Mouse (Mus musculus) thymus, postnatal 36 days (tissue): ENCODE measurements around the gene Dlgap1.

Experiments used
- DNase-seq, 2 experiments: peaks; one replicate each; pipeline ENCODE4 v3.0.0; 2022; ENCODE audit warnings: mixed read lengths in 2 of 2

The Dlgap1 gene

GRCm38 (mm10) chr17:70850233-70850995 is 881.5 kb downstream of the Dlgap1 start:
- DNase-seq: peak; percentile 68 to 73

DNA sequence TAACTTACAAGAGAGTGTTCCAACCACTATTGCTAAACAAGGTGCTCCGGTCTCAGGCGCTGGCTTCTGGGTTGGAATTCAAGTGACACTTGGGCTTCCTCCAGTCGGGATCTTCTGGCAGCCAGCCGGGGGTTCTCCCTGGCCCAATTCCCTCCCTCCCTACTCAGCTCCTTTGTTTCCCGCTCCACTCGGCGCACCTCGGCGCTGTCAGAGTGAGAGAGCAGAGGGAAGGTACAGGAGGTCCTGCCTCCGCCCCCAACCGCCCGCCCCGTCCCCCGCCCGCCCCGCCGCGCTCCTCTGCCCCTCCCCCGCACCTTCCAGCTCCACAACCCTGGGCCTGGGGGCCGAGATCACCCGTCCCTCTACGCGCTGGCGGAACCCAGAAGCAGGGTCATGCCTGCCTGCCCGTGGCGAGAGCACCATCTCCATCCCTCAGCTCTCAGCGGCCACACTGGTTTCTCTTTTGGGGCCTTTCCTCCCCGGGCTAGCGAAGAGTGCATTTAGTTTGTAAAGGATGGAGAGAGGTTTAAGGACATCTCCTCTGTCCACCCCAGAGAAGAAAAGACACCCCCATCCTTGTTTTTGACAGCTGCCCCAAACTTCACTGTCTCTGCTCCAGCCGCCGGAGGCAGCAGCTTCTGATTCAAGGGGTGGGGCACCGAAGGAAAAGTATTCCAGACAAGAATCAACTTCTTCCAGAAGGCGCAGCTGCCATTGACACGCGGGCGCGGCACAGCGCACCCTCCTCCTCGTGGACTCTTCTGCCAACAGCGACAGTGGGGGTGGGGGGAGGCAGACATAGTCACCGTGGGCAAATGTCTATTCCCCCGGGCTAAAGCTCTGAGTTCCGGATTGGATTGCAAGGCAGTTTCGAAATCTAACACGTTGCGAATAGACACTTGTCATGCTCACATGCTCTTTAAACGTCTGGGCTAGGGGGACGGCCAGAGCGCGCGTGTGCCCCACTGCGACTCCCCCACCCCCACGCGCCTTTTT is 882.4 kb downstream of the Dlgap1 start:
- DNase-seq: peak; percentile 51 to 76

DNA sequence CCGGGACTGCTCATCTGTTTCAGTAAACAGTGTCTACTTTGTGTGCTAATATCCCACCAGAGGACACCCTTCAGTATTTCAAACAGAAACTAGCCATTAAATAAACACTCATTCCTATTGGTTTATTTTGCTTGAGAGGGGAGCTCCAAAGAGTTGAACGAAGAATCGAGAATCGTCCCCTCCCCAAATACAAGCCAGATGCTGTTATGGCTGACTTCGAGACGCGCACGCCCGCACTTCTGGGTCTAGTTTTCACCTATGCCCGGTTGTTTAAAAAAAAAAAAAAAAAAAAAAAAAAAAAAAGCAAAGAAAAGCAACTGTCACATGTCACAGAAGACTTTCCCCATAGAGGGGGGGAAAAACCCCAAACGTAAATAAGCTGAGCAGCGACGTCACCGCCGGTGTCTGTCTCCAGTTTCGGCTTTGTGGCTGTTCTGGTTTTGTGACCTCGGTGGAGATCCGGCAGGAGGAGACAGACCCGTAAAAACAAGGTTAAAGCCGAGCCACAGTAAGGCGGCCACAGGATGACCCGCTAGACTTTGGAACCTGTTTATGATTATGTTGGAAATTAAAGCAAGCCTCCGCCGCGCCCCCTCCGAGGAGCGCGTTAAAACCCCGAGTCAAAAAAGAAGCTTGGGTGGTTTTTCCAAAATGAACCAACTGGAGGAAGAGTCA is 883.3 kb downstream of the Dlgap1 start:
- DNase-seq: peak; percentile 63 to 67

GRCm38 (mm10) chr17:70852686-70853386 is 884.0 kb downstream of the Dlgap1 start:
- peak; percentile 63 to 77 for DNase-seq

GRCm38 (mm10) chr17:70853436-70853905 is 884.6 kb downstream of the Dlgap1 start, which contains the start of gene Tgif1:
Gene Tgif1 (minus strand): TSS chr17:70853546.
- DNase-seq: peak; percentile 54 to 55

GRCm38 (mm10) chr17:70854021-70854420 is 885.1 kb downstream of the Dlgap1 start:
- DNase-seq: no peak

- no peak for DNase-seq
Observed at GRCm38 (mm10) chr17:70856871-70857415, 888.1 kb downstream of the Dlgap1 start.

DNA sequence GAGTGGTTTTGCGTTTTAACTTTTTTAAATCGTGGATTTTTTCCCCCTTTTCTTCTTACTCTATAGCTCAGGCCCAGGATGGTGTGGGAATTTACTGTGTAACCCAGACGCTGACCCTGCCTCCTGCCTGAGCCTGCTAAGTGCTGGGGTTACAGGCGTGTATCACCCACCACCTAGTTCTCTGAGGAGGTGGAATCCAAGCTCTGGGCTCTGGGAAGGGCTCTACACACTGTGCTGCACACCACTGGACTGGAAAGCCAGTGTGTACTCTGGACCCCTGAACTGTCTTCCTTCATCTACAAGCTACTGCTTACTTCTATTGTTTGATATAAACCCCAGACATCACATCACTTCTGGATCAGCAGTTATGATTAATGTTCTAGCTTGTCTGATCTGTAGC is 889.9 kb downstream of the Dlgap1 start:
- DNase-seq: no peak

- DNase-seq: no peak
Observed at GRCm38 (mm10) chr17:70864117-70864516, 895.2 kb downstream of the Dlgap1 start.

- no peak for DNase-seq
Observed at GRCm38 (mm10) chr17:70864645-70865044, 895.8 kb downstream of the Dlgap1 start.

- no peak for DNase-seq
Observed at GRCm38 (mm10) chr17:70865060-70865604, 896.3 kb downstream of the Dlgap1 start.

- no peak for DNase-seq
Observed at GRCm38 (mm10) chr17:70866029-70866428, 897.2 kb downstream of the Dlgap1 start.

- DNase-seq: no peak
Observed at GRCm38 (mm10) chr17:70866538-70867114, 897.8 kb downstream of the Dlgap1 start.

DNA sequence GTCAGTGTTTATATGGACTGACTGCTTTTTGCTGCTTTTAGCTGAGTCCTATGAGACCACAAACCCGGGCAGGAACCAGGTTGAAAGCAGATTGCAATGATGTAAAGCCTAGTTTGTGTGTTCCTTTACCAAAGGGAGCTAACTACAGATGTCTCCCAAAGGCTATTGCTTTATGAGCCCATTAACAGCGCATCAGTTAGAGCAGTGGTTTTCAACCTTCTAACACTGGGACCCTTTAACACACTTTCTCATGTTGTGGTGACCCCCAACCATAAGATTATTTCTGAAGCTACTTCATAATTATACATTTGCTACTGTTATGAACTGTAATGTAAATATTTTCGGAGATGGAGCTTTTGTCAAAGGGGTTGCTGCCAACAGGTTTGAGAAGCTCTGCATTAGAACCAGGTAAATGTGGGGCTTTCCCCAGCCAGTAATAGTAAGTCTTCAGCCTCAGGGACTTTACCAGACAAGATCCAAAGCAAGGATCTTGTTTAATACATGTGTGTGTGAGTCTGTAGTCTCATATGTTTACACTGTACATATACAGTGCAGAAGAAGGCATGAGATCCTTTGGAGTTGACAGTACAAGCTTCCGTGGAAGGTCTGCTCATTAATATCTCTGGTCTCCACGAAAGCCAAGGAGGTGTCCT is 899.8 kb downstream of the Dlgap1 start:
- DNase-seq: no peak

GRCm38 (mm10) chr17:70870581-70870980 is 901.7 kb downstream of the Dlgap1 start:
- DNase-seq: no peak
